Mouse (Mus musculus): ENCODE results near the gene Cmtr1.

DNA sequence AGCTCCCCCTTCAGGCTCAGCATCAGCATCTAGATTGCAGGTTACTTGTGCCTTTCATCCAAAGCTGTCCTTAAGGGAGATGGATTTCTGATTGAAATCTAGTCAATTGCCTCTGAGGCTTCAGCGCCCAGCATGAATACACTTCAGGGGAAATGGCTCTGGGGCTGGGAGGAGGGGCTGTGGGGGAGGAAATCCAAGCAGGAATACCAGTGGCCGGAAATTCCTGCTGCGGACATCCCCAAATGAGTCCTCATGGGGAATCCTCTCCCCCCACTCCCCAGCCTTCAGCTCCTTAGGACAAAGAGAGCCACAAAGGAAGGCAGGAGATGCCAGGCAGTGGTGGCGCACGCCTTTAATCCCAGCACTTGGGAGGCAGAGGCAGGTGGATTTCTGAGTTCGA lies 87.1 kb downstream of the Cmtr1 start:
- TF ChIP-seq POLR2AphosphoS2 (IDR thresholded peaks at IDR 0.05; ENCODE audit: insufficient read length, low read depth) (no peak), E2F4 (IDR thresholded peaks at IDR 0.05; ENCODE audit: insufficient read depth) (no peak), POLR2A (IDR thresholded peaks at IDR 0.05; ENCODE audit: insufficient read length, low read depth) (no peak), MAX (IDR thresholded peaks at IDR 0.05; ENCODE audit: low read depth) (no peak), USF1 (IDR thresholded peaks at IDR 0.05; ENCODE audit: low read depth) (no peak), MYOD1 (IDR thresholded peaks at IDR 0.05; ENCODE audit: control insufficient read depth in 1 of 3, insufficient read length in 2 of 3, low read depth in 2 of 3) (no peak), MYOG (IDR thresholded peaks at IDR 0.05; ENCODE audit: control insufficient read depth in 1 of 3, insufficient read depth in 1 of 3, insufficient read length in 2 of 3, low read depth in 2 of 3) (no peak), TCF12 (IDR thresholded peaks at IDR 0.05; ENCODE audit: insufficient read depth, poor library complexity, severe bottlenecking) (no peak)

Measured in myocyte (in vitro differentiated cells).